Mouse (Mus musculus) adipocyte (in vitro differentiated cells): ENCODE measurements around the gene Nvl.

Source experiments
- DNase-seq: peaks from one replicate; pipeline ENCODE4 v3.0.0-alpha.2; 2016; ENCODE audit warnings: low spot score

Gene Nvl

DNA sequence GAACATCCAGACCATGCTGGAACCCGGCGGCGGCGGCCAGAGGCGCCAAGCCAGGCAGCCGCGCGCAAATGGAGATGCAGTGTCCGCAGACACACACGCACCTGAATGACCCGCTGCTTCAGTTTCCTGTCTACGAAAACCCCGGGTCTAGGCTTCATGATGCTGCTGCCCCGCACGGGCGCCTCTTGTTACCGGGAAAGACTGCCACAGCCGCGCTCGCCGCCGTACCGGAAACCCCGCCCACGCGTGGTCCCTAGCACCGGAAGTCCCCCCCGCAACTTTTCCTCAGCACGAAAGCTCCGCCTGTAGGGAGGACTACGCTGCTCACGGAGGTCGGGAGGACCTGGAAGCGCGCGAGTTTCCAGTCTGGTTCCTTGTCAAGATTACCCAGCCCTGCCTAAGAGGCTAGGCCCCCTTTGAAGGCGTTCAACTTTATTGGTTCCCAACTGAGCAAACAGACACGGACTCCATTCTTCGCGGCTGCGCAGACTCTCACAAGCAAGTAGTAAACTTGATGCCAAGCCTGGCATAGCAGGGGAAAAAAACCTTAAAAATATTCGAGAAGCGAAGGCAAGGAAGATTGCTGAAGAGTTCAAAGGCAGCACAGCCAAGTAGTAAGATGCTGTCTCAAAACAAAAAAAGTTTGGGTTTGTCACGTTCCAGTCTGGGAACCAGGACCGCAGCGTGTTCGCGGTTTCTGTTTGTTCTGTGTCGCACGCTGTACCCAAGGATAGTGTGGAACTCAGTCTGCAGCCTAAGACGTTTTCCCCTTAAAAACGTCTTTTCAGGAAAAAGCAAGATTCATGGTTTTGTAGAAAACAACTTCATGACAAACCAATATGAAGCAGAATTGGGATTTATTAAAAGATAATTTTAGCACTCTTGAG, at the start of gene Nvl, which contains the start of gene Cnih4:
Gene Nvl (minus strand): TSS at position 255 of the 887 bp plus-strand sequence.
Gene Cnih4 (plus strand): TSS at position 744 of the 887 bp plus-strand sequence.
- DNase-seq, result peak; percentile 97

DNA sequence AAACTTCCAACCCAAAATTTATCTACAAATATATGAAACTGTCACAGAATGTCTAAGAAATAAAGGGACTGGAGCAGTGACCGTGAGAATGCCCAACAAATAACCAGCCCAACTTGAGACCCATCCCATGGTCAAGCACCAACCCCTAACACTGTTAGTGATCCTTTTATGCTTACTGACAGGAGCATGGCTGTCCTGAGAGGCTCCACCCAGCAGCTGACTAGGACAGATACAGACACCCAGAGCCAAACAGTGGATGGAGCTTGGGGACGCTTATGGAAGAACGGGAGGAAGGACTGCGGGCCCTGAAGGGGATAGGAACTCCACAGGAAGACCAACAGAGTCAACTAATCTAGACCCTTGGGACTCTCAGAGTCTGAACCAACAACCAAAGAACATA, 44.9 kb upstream of the Nvl start:
- DNase-seq, result no peak

DNA sequence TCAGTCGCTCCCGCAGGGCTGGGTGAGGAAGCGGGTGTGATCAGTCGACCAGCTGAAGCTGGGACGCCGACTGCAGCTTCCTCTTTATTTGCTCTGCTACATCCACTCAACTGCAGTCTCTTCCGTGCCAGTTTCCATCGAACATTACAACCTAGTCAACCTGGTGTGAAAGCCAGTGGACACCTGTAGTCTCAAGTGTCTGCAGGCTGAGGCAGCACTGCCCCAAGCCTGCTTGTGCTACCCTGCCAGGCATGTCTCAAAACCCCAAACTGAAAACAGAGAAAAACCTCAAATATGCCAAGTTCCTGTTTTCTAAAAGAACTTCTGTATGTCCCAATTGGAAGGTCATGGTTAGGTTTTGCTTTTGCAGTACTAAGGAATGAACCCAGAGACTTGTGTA, 26.2 kb upstream of the Nvl start:
- DNase-seq, result no peak

DNA sequence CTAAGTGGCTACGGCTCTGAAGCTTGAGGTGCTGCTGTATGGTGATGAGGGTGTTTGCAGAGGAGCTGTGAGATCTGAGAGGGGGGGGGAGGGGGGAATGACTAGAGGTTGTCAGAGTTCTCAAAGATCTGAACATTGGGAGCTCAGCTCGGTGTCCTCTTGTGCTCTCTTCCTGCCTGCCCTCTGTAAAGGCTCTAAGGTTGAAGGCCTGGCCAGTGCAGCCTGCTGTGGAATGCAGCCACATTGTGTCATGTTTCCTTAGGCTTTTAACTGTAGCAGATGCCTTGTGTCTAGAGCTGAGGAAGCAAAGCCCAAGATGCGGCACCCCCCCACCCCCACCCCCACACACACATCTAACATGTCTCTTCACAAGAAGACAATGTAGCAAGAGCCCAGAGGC, 24.4 kb upstream of the Nvl start:
- DNase-seq, result no peak

DNA sequence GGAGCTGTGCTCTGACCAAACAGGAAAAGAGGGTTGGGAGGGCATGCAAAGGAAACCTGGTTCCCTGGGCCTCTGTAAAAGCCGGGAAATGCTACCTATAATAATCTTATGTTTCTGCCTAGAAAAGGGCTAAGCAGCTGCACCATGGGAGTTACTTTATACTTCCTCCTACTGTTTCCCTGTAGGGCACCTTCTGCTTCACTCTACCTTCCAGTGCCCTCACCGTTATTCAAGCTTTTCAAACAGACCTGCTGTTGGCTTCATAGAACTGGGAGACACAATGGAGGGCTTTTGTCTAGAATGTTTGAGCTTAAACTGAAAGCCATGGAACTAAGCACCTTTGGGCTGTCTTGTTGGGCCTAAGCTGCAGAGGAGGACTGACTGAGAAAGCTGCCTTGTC, 23.8 kb upstream of the Nvl start:
- DNase-seq, result no peak

DNA sequence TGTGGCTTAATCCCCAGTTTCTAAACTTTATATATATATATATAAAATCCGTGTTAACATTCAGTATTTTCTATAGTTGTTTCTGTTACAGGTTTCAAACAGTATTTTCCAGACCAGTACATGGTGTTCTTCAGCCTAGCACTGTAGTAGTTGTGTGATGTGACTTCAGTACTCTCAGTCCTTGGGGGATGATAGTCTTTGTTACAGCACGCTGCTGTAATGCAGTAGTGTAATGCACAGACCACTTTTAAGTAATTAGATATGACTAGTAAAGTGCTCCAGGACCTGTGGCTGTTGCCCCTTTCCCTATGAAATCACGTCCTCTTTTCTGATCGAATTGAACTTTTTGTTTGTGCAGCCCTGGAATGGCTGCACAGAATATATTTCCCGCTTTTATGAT, 7.5 kb upstream of the Nvl start:
- DNase-seq, result no peak

DNA sequence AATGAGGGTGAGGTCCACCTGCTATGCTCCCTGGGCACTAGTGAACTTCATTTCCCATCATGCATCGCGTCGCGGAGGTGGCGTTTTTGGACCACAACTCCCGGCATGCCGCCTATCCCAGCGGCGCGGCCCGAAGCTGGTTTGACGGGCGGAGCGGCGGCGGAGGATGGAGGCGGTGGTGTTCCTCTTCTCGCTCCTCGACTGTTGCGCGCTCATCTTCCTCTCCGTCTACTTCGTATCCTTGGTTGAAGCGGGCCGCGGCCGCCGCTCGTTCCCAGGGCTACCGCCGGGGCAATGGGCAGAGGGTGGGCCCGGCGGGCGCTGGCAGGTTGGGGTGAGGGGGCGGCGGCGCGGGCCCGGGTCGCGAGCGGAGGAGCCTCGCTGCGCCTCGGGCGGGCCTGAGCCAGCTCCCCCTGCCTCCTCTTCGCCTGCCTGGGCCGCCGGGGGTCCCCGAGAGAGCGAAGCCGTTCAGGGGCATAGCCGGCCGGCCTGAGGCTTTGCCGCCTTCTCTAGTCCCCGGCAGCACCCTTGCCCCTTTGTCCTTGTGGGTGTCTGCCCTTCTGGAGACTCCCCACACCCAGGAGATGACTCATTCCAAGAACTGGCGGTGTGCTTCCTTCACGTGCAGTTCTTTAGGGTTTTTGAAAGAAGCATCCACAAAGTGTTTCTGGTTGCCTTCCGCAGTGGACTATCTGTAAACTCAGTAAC, 7.0 kb upstream of the Nvl start:
- peak; percentile 85 for DNase-seq

DNA sequence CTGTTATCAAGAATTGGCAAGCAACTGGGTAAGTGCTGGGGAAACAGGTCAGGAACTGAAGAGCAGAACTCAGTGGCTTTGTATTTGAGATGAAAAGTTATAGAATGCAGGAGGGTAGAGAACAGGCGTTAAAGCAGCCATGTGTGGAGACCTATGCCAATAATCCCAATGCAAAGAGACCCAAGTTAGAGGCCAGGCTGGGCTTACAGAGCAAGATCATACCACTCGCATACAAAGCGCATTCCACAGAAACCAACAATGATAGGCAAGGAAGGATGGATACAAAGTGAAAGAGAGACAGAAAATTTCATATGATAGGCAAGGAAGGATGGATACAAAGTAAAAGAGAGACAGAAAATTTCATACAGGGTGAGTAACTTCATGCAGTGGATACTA, 6.4 kb upstream of the Nvl start:
- no peak for DNase-seq

DNA sequence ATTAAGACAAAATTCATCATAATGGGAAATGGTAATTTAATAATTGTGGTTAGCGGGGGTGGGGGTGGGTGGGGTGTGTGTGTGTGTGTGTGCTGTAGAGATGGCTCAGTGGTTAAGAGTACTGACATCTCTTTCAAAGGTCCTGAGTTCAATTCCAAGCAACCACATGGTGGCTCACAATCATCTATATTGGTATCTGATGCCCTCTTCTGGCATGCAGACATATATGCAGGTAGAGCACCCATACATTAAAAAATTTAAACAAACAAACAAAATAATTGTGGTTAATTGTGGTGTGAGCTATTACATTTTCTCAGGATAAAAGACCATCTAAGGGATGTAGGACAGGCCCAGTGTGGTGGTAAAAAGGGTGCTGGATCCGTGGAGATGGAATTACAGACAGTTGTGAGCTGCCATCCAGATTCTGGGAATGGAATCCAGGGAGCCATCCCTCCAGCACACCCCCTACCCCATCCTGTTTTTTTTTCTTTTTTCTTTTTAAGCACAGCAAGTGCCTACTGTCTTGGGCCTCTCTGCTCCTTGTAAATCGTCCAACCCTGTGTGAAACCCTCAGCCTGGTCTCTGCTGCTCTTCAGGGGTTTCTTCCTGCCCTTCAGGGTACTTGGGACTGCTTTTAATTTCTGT, 5.5 kb upstream of the Nvl start:
- no peak for DNase-seq

DNA sequence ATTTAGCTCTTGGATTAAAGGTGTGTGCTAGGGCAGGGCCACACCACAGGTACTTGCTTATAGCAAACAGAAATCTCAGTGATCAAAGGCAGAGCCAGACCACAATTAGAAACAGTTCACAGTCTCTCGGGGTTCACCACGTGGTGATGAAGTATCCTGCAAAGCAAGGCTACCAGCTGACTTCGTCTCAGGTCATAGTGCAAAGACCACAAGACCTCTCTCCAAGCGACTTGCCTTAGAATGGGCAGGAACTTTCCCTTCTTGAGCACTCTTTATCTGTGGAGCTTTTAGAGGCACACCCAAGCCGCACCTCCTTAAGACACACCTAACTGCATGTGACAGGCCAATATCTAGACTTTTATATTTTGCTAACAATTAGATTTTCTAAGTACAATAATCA, 4.5 kb upstream of the Nvl start:
- no peak for DNase-seq

DNA sequence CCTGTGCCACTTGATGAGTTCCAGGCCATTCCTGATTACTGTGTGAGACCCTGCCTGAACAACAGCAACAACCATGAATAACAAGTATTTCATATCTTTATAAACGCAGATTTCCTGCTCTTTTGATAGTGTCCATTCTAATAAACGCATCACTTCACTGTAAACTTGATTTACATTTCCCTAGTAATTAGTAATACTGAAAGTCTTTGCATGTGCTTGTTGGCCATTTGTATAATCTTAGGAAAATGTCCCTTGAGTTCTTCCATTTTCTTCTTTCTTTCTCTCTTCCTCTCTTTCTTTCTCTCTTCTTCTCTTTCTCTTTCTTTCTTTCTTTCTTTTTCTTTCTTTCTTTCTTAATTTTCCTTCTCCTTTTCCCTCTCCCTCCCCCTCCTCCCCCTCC, 2.2 kb upstream of the Nvl start:
- no peak for DNase-seq

DNA sequence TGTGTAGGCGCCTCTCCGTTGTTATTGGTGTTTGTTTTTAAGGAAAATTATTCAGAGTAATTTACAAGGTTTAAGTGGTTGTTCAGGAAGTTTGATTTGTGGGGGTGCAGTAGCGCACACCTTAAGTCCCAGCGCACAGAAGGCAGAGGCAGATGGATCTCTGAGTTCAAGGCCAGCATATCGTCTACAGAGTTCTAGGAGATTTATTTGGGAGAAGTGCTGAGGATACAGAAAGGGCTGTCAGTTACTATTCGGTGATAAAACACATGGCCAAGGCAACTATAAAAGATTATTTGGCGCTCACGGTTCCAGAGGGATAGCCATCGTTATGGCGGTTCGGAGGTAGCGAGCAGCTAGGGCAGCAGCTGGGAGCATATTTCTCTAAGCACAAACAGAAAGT, 962 bp upstream of the Nvl start:
- peak; percentile 8 for DNase-seq

DNA sequence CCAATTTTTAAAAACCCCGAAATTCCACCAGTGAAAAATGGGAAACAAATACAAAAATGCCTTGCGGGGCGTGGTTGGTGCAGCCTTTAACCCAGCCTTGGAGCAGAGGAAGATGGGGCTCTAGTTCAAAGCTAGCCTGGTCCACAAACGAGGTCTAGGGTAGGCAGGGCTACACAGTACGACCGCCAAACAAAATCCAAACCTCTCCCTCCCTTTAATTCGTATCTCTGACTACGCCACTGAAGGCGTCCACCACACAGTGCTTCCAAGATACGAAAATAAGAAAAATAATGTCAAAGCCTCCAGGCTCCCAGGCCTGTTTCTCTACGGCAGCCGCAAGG, 425 bp downstream of the Nvl start:
- no peak for DNase-seq

DNA sequence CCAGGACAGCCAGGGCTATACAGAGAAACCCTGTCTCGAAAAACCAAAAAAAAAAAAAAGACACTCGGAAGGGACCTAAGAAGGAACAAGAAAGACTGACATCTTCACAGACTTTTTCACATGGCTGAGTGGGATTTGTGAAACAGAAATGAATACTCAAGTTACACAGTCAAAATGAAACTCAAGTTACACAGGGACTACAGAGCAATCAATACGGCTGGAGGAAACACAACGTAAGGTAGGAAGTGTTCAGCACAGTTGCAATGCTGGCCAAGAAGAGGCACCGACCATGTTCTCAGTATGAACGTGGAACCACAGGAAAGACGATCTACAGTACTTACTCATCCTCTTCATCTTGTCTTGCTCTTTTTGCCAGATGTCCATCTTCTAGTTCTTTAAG, 5.3 kb downstream of the Nvl start:
- no peak for DNase-seq

DNA sequence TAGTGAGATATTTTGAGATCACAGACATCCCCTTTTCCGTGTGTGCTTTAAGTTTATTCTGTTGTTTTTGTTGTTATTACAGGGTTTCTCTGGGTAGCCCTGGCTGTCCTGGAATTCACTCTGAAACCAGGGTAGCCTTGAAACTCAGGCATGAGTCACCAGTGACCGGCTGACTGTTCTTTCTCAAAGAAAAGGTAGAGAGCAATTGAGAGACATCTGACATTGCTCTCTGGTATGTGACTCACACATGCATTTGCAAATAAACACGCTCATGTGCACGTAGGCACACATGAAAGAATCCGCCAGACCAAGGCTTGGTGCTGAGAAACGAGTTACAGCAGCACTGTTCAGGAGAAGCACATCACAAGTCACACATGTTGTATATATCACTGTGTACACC, 12.1 kb downstream of the Nvl start:
- no peak for DNase-seq

DNA sequence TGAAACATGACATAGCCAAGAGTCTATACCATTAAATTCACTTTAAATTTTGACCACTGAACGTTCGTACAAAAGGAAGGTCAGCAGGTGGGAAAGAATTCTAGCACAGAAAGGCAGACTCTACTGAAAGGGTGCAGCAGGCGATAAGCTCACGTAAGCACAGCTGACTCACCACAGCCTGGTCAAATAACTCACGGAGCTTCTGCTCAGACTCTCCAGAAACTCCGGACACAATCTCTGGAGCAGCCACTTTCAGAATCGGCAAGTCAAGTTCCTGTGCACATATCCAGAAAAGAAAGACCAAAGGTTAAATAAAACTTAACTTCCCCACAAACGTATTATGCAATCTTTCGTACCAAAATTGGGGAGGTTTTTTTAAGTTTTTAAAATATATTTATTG, 17.2 kb downstream of the Nvl start:
- no peak for DNase-seq

DNA sequence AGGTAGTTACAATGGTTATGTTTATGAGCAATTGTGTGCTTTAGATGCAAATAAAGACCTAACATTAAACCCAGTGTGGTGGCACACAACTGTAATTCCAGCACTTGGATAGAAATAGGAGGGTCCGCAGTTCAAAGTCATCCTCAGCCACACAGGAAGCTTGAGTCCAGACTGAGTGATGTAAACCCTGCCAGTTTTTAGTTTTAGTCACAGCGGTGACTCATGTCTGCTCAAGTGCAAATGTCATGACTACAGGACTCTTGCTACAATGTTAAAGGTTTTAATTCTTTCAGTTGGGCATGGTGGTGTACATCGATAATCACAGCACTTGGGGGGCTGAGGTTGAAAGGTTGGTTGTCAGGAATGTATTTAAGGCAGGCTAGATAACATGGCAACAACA, 18.1 kb downstream of the Nvl start:
- no peak for DNase-seq

DNA sequence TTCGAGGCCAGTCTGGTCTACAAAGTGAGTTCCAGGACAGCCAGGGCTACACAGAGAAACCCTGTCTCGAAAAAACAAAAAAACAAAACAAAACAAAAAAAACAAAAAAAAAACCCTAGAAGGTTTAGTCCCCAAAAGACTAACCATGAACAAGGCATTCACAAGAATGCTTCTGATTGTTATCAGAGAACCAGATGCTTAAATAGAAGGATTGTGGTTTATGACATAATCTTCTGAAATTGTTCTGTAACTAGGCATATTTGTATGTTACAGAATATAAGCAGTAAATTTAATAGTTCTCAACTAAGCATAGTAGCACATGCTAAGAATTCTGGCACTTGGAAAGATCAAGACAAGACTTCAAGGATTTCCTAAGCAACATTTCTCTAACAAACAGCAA, 19.9 kb downstream of the Nvl start:
- no peak for DNase-seq

DNA sequence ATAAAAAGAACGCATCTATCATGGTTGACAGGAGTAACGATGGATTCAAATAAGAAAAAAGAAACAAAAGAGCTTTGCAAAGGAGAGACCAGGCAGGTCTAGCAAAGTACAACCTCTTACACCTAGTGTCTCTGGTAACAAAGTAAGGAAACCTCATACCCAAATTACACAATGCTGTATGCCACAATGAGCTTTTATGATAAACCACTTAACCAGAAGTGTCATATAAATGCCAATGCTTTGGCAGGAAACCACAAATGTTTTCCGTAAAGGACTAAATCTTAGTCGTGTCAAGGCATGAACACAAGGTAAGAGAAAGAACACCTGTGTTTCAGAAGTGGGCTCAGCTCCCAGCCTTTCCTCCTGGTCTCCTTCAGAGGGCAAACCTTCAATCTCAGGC, 26.9 kb downstream of the Nvl start:
- DNase-seq, result no peak

DNA sequence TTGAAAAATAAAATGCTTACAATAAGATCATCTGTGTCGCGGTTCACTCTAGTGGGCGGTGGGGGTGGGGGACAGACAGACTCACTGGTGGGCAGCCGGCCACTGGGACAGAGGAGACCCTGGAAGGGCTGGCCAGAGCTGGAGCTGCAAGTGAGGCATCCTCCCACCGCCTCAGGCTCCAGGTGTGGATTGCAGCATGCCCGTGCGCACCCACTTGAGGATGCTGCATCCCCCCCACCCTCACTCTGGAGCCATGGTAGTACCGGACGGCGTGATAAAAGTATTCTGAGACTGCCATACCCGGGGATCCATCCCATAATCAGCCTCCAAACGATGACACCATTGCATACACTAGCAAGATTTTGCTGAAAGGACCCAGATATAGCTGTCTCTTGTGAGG, 54.0 kb downstream of the Nvl start:
- DNase-seq, result no peak

DNA sequence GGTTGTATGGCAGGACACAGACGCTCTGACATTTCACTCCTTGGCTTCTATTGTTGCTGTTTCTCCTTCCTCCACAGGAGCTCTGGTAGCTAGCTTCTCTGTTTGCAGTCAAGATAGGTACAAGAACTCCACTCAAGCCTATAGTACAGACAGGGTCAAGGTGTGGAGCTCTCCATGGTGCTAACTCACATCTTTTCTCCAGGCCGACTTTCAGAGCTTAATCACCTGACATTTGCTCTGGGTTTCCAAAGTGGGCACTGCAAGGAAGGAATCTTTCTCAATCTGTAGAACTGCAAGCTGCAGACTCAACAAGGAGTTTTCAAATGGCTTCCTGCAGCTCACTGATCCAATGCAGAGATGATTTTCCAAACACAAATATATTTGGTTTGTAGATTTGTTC, 60.0 kb downstream of the Nvl start:
- DNase-seq, result peak; percentile 28

DNA sequence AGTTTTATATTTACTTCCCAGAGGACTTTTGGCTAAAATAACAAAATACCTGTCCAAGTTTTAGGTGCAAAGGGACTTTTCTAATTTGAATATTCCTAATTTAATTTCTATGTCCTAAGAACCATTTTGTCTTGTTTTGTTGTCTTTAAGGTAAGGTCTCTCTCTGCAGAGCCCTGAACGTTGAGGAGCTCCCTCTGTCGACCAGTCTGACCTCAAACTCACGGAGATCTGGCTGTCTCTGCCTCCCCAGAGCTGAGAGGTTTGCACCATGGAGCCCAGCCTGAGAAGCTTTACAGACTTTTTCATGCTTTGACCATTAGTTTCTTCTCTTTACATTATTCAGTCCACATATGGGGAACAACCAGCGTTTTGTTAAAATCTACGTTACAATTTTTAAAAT, 70.9 kb downstream of the Nvl start:
- no peak for DNase-seq

DNA sequence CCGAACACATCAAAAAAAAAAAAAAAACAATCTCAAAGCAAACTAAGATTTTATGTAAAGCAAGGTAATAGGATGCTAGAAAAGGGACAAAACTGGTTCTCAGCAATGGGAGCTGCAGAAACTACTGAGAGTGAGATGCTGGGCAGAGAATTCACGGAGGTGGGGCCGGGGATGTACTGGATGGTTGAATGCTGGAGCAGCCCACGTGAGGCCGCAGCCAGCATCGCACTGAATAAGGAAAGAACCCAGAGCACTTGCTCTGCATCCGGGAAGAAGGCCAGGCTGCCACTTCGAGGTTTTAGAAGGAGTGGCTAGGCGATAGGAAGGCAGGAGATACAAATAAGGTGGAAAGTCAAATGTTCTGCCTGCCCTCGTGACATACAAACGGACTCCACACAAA, 74.3 kb downstream of the Nvl start:
- no peak for DNase-seq
